ENCODE assay signal across 11 mouse cellular contexts in the genomic region with DNA sequence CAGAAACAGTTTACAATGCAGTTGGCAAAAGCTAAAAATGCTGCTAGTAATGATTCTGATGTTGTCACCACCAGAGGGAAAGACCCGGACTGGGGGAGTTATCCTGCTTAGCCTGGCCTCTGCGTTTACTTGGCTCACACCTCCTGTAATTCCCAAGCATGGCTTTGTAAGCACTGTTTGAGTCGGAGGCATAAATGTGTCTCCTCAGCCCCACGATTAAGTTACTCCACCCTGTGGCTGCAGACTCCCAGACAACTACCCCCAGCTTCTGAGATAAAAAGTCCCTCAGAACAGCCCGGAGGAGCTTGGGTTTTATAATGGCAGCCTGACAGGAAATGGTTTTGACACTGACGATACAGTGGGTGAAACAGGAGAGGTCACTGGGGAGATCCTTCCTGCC.
DNase-seq lines count a peak whose midpoint lies in the region; ATAC-seq lines count a peak whose summit lies in the region.
"Had no signal": no experiment of that assay in that cellular context is flagged by ENCODE, and none has a peak within 500 bp of the region (broad histone marks: within the 10 kb centered on the region; RNA-seq: fewer than 3 reads in every experiment).

No protein-coding gene starts in this region.

- H3K4me3 ChIP-seq in heart, embryonic 10.5 days = no peak overlapping the region
- no peak overlapping the region for H3K4me3 ChIP-seq in heart, embryonic 11.5 days (ENCODE audit: low read depth, low read length)
- no peak overlapping the region for H3K4me3 ChIP-seq in liver, embryonic 12.5 days

- H3K27me3 ChIP-seq in heart, embryonic 10.5 days (ENCODE audit: insufficient read depth, poor library complexity, severe bottlenecking) = no peaks in the 10 kb centered on the region
- H3K27me3 ChIP-seq in heart, embryonic 11.5 days (ENCODE audit: control insufficient read depth, insufficient read depth, low read length) = no peaks in the 10 kb centered on the region
- no peaks in the 10 kb centered on the region for H3K27me3 ChIP-seq in liver, embryonic 12.5 days (replicated peaks)

- H3K9ac ChIP-seq in heart, embryonic 11.5 days (ENCODE audit: low read depth, low read length) = no peak overlapping the region
- H3K9ac ChIP-seq in liver, embryonic 12.5 days = no peak overlapping the region

- H3K4me1 ChIP-seq in heart, embryonic 10.5 days = peaks cover 57% of the 10 kb centered on the region
- peaks cover 37% of the 10 kb centered on the region for H3K4me1 ChIP-seq in heart, embryonic 11.5 days (ENCODE audit: control insufficient read depth, insufficient read depth, low read length)
- H3K4me1 ChIP-seq in liver, embryonic 12.5 days = 0 out of 2 replicates have a peak, but pooled peaks cover 5% of the 10 kb centered on the region

- ATAC-seq in heart, embryonic 11.5 days (replicated peaks; ENCODE audit: insufficient number of reproducible peaks, low FRiP score, low TSS enrichment) = no peak
- peak; percentile 70; the same call in 1 of the 2 replicates for ATAC-seq in liver, embryonic 12.5 days
- no peak for ATAC-seq in frontal cortex, adult (ENCODE audit: low TSS enrichment)
- ATAC-seq in monocyte, adult 5-6 weeks (replicated peaks; ENCODE audit: insufficient number of reproducible peaks, low FRiP score, low TSS enrichment, poor library complexity, severe bottlenecking) = no peak
- ATAC-seq: CD4-positive, CD25-positive, alpha-beta regulatory T cell, adult 4 months had no signal

- peak; percentile 72 for DNase-seq in heart, embryonic 10.5 days (ENCODE audit: low spot score)
- DNase-seq in heart, adult 9 months (ENCODE audit: low spot score in 2 of 2) = no peak
- DNase-seq in MEL-GATA-1-ER (ENCODE audit: extremely low read depth, low read depth) = peak; percentile 28
- DNase-seq in thymus, postnatal 36 days = no peak
- DNase-seq: cerebellum, postnatal 25 days; right cerebral cortex, postnatal 25 days had no signal

- H3K27ac ChIP-seq in heart, embryonic 10.5 days = peak overlapping the region; percentile 77
- peak overlapping the region; percentile 42; the same call in 1 of the 2 replicates for H3K27ac ChIP-seq in heart, embryonic 11.5 days (ENCODE audit: low read depth, low read length)
- H3K27ac ChIP-seq in liver, embryonic 12.5 days = no peak overlapping the region

- H3K4me2 ChIP-seq in heart, embryonic 11.5 days = no peak overlapping the region; the same call in 1 of the 2 replicates
- H3K4me2 ChIP-seq in liver, embryonic 12.5 days = no peak overlapping the region

- H3K9me3 ChIP-seq in heart, embryonic 10.5 days = no peaks in the 10 kb centered on the region
- no peaks in the 10 kb centered on the region for H3K9me3 ChIP-seq in heart, embryonic 11.5 days (replicated peaks; ENCODE audit: control insufficient read depth, low read length)
- H3K9me3 ChIP-seq in liver, embryonic 12.5 days (replicated peaks) = no peaks in the 10 kb centered on the region

- no peaks in the 10 kb centered on the region for H3K36me3 ChIP-seq in heart, embryonic 10.5 days
- H3K36me3 ChIP-seq in heart, embryonic 11.5 days (ENCODE audit: control insufficient read depth, insufficient read depth, low read length) = no peaks in the 10 kb centered on the region
- no peaks in the 10 kb centered on the region for H3K36me3 ChIP-seq in liver, embryonic 12.5 days

- 22% methylated on average over 6 of the region's 6 CpGs for WGBS in heart, embryonic 10.5 days
- WGBS in heart, embryonic 11.5 days (ENCODE audit: insufficient replicate concordance) = 10% methylated on average over 6 of the region's 6 CpGs
- WGBS in liver, embryonic 12.5 days (ENCODE audit: insufficient replicate concordance) = 14% methylated on average over 6 of the region's 6 CpGs

Comparison
In these comparisons a context has a peak if more than half of its experiments do, and no peak if none do; other contexts are left out.
1. DNase-seq: peak in heart, embryonic 10.5 days (single experiment) and MEL-GATA-1-ER (single experiment); none in heart, adult 9 months (0 of 2) and thymus, postnatal 36 days (0 of 2).